Mouse (Mus musculus) kidney, adult 2 months (tissue): ENCODE data around the gene Usp6nl. TPM values are rescaled to one million over a fixed set of nuclear protein-coding genes. Genes with fewer than 3 reads are reported as not detected.

Source experiments
- DNase-seq: peaks from one replicate; pipeline ENCODE4 v3.0.0; 2021
- H3K27ac ChIP-seq: fragments of 200-500 bp; 2 replicates; pipeline ENCODE4 v1.5.1; 2012; ENCODE audit warnings: low read depth, low read length, control low read depth, inconsistent platforms; ENCODE audit not compliant: insufficient read depth
- H3K27me3 ChIP-seq: fragments of 200-500 bp; replicated peaks from 2 replicates; pipeline ENCODE4 v1.6.1; 2012; ENCODE audit warnings: mild to moderate bottlenecking, moderate library complexity, low read length, inconsistent platforms; ENCODE audit not compliant: control insufficient read depth, insufficient read depth
- H3K36me3 ChIP-seq: fragments of 200-500 bp; 2 replicates; pipeline ENCODE4 v1.6.1; 2012; ENCODE audit warnings: mild to moderate bottlenecking, moderate library complexity, low read length, inconsistent platforms; ENCODE audit not compliant: control insufficient read depth, insufficient read depth
- H3K4me1 ChIP-seq: fragments of 200-500 bp; 2 replicates; pipeline ENCODE4 v1.6.1; 2011; ENCODE audit warnings: low read length; ENCODE audit not compliant: control insufficient read depth, insufficient read depth
- H3K4me3 ChIP-seq: fragments of 200-500 bp; 2 replicates; pipeline ENCODE4 v1.5.1; 2011; ENCODE audit warnings: mild to moderate bottlenecking, low read depth, low read length, control low read depth; ENCODE audit not compliant: insufficient read depth
- CTCF ChIP-seq: fragments of 200-500 bp; conservative IDR thresholded peaks from 2 replicates; pipeline ENCODE4 v1.5.1; 2011; ENCODE audit warnings: low read depth, mild to moderate bottlenecking, control low read depth, low read length, moderate library complexity, mixed read lengths; ENCODE audit not compliant: insufficient read depth, insufficient read length
- POLR2A ChIP-seq: fragments of 200-500 bp; IDR thresholded peaks from one replicate; pipeline ENCODE4 v1.6.1; 2011; ENCODE audit warnings: low read depth, low read length, control low read depth
- WGBS: fragments of 180-500 bp; shearing (Covaris S2); methylation state at CpG from one replicate; pipeline ENCODE4 v1.1.7; 2018; 5-methylcytosine and 5-hydroxymethylcytosine counted together
- polyA plus RNA-seq: library from polyadenylated mRNA; depleted of rRNA; stranded (reverse); fragments of >200 nt; gene quantifications from 2 replicates; pipeline ENCODE4 v1.2.3, GENCODE M21; 2012

Usp6nl gene
- polyA plus RNA-seq, 1 experiment = 8.9 TPM

GRCm38 (mm10) chr2:6340439-6340838 is 18.0 kb downstream of the Usp6nl start:
- TF ChIP-seq CTCF (no peak), POLR2A (no peak)
- DNase-seq = no peak
- Histone ChIP-seq H3K36me3 (no peaks in the 10 kb centered on the region), H3K4me1 (peaks cover under 1% of the 10 kb centered on the region), H3K27me3 (no peaks in the 10 kb centered on the region), H3K4me3 (no peak overlapping the region), H3K27ac (no peak overlapping the region)
- 88% methylated on average over 2 of the region's 2 CpGs for WGBS

- no peak overlapping the region for H3K4me3 ChIP-seq
- no peaks in the 10 kb centered on the region for H3K27me3 ChIP-seq
- no peak for TF ChIP-seq CTCF
- no peak for TF ChIP-seq POLR2A
- H3K4me1 ChIP-seq = no peaks in the 10 kb centered on the region
- no peaks in the 10 kb centered on the region for H3K36me3 ChIP-seq
- H3K27ac ChIP-seq = no peak overlapping the region
- WGBS = 80% methylated on average over 7 of the region's 7 CpGs
- DNase-seq = no peak
These were observed 19.0 kb downstream of the Usp6nl start for GRCm38 (mm10) chr2:6341496-6341895.

GRCm38 (mm10) chr2:6349256-6350092 is 27.0 kb downstream of the Usp6nl start:
- TF ChIP-seq CTCF (no peak), POLR2A (no peak)
- WGBS = 76% methylated on average over 11 of the region's 11 CpGs
- Histone ChIP-seq H3K36me3 (no peaks in the 10 kb centered on the region), H3K27ac (no peak overlapping the region), H3K4me3 (no peak overlapping the region), H3K4me1 (peaks cover 7% of the 10 kb centered on the region; the same call in 1 of the 2 replicates), H3K27me3 (no peaks in the 10 kb centered on the region)
- DNase-seq = no peak

- Histone ChIP-seq H3K27ac (no peak overlapping the region), H3K4me3 (no peak overlapping the region), H3K36me3 (no peaks in the 10 kb centered on the region), H3K4me1 (peaks cover 7% of the 10 kb centered on the region; the same call in 1 of the 2 replicates), H3K27me3 (no peaks in the 10 kb centered on the region)
- DNase-seq = no peak
- no peak for TF ChIP-seq CTCF
- no peak for TF ChIP-seq POLR2A
- 87% methylated on average over 9 of the region's 9 CpGs for WGBS
These were observed 27.7 kb downstream of the Usp6nl start for GRCm38 (mm10) chr2:6350164-6350563.

GRCm38 (mm10) chr2:6350931-6351695 is 28.6 kb downstream of the Usp6nl start:
- no peak for DNase-seq
- Histone ChIP-seq H3K4me3 (no peak overlapping the region), H3K4me1 (peaks cover 7% of the 10 kb centered on the region; the same call in 1 of the 2 replicates), H3K27ac (no peak overlapping the region), H3K27me3 (no peaks in the 10 kb centered on the region), H3K36me3 (no peaks in the 10 kb centered on the region)
- WGBS = 69% methylated on average over 7 of the region's 7 CpGs
- TF ChIP-seq CTCF = no peak
- TF ChIP-seq POLR2A = no peak

GRCm38 (mm10) chr2:6352541-6352971 is 30.1 kb downstream of the Usp6nl start:
- TF ChIP-seq CTCF = no peak
- TF ChIP-seq POLR2A = no peak
- WGBS = 18% methylated on average over 14 of the region's 14 CpGs
- DNase-seq = peak; percentile 45
- H3K27ac ChIP-seq = no peak overlapping the region
- H3K4me3 ChIP-seq = 0 out of 2 replicates have a peak overlapping the region, but pooled peaks have one; percentile 11
- H3K27me3 ChIP-seq = no peaks in the 10 kb centered on the region
- no peaks in the 10 kb centered on the region for H3K36me3 ChIP-seq
- H3K4me1 ChIP-seq = peaks cover 7% of the 10 kb centered on the region; the same call in 1 of the 2 replicates

GRCm38 (mm10) chr2:6353060-6353459 is 30.6 kb downstream of the Usp6nl start:
- Histone ChIP-seq H3K4me1 (peaks cover 7% of the 10 kb centered on the region; the same call in 1 of the 2 replicates), H3K36me3 (no peaks in the 10 kb centered on the region), H3K4me3 (no peak overlapping the region), H3K27ac (no peak overlapping the region), H3K27me3 (no peaks in the 10 kb centered on the region)
- TF ChIP-seq POLR2A = no peak
- no peak for TF ChIP-seq CTCF
- 47% methylated on average over 4 of the region's 4 CpGs for WGBS
- DNase-seq = no peak
